Mouse (Mus musculus): ENCODE data around the gene Gcnt4. TPM values are rescaled to one million over a fixed set of nuclear protein-coding genes. Genes with fewer than 3 reads are reported as not detected.

The Gcnt4 gene
- polyA plus RNA-seq, 1 experiment: 8.8 TPM

- DNase-seq (ENCODE audit: extremely low spot score in 1 of 2, low spot score in 1 of 2): no peak
These were observed 65.6 kb downstream of the Gcnt4 start for GRCm38 (mm10) chr13:96990045-96990444.

- DNase-seq (ENCODE audit: extremely low spot score in 1 of 2, low spot score in 1 of 2): no peak
These were observed 66.2 kb downstream of the Gcnt4 start for GRCm38 (mm10) chr13:96990561-96991265.

GRCm38 (mm10) chr13:96993291-96993989 is 69.0 kb downstream of the Gcnt4 start:
- no peak for DNase-seq (ENCODE audit: extremely low spot score in 1 of 2, low spot score in 1 of 2)

- no peak for DNase-seq (ENCODE audit: extremely low spot score in 1 of 2, low spot score in 1 of 2)
These were observed 70.8 kb downstream of the Gcnt4 start for GRCm38 (mm10) chr13:96995243-96995642.

GRCm38 (mm10) chr13:96997080-96997479 is 72.6 kb downstream of the Gcnt4 start:
- no peak for DNase-seq (ENCODE audit: extremely low spot score in 1 of 2, low spot score in 1 of 2)

Other genes starting within 250 kb of the Gcnt4 start
- gene Ankrd31, start 176.4 kb upstream of the Gcnt4 start, polyA plus RNA-seq (2012; rRNA removed): 0.26 and 0.27 TPM in 2 replicates
- gene 1700029F12Rik, start 109.7 kb downstream of the Gcnt4 start, polyA plus RNA-seq (2012; rRNA removed): not detected in 2 replicates
- 21.0 and 24.0 TPM in 2 replicates for gene Fam169a, start 142.6 kb downstream of the Gcnt4 start, polyA plus RNA-seq (2012; rRNA removed)
- 0.23 and 0.60 TPM in 2 replicates for gene Gm6169, start 174.5 kb downstream of the Gcnt4 start, polyA plus RNA-seq (2012; rRNA removed)
- 34.8 and 35.9 TPM in 2 replicates for gene Gfm2, start 213.2 kb downstream of the Gcnt4 start, polyA plus RNA-seq (2012; rRNA removed)
- gene Nsa2, start 213.2 kb downstream of the Gcnt4 start, polyA plus RNA-seq (2012; rRNA removed): 53.2 and 65.2 TPM in 2 replicates

Measured in frontal cortex, adult 2 months (tissue).